Mouse (Mus musculus) adrenal gland, postnatal 14 days (tissue): ENCODE data around the gene 1700067P10Rik. TPM values are rescaled to one million over a fixed set of nuclear protein-coding genes. Genes with fewer than 3 reads are reported as not detected.

ENCODE experiments used
- DNase-seq: peaks from one replicate; pipeline ENCODE4 v3.0.0; 2021; ENCODE audit warnings: mixed read lengths
- long read RNA-seq, 2 experiments: library from polyadenylated mRNA; stranded (forward); transcript quantifications; one replicate each; pipeline ENCODE4 v2.0.0; 2021
- total RNA-seq: library from RNA; stranded (reverse); gene quantifications from 2 replicates; pipeline ENCODE4 v1.2.3, GENCODE M21; 2021

1700067P10Rik gene
- not detected in 2 replicates for total RNA-seq
- long read RNA-seq, experiment 1: 0 reads
- long read RNA-seq, experiment 2: 0 reads

- DNase-seq: no peak
Observed at GRCm38 (mm10) chr17:48089019-48089418, at the start of gene 1700067P10Rik. Gene 1700067P10Rik, plus strand, starts transcription at chr17:48089319.

GRCm38 (mm10) chr17:48041351-48042287, 47.5 kb upstream of the 1700067P10Rik start:
- DNase-seq: peak; percentile 68

DNA sequence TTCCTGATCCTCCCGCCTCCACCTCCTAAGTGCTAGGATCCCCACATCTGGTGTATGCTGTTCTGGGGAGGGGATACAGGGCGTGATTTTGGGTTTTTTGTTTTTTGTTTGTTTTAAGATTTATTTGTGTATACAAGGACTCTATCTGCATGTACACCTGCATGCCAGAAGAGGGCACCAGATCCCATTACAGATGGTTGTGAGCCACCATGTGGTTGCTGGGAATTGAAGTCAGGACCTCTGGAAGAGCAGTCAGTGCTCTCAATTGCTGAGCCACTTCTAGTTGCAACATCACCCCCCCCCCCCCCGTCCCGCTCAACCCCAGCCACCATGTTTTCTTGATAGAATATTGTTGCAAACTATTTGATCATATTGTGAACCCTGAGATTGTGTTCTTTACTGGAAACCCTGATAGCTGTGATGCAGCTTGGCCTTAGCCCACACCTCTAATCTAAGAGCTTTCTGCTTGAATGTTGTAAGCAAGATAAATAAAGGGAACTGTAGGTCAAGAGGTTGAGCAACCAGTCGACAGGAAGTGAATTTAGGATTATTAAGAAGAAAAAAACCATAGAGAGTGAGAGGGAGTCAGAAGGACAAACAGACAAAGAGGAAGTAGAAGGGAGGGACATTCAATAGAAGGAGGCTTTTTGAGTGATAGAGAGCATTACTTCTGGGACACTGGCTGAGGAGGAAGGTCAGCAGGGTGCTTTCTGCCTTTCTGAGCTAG, 45.8 kb upstream of the 1700067P10Rik start:
- no peak for DNase-seq

GRCm38 (mm10) chr17:48045631-48046030, 43.5 kb upstream of the 1700067P10Rik start:
- DNase-seq: peak; percentile 93

DNA sequence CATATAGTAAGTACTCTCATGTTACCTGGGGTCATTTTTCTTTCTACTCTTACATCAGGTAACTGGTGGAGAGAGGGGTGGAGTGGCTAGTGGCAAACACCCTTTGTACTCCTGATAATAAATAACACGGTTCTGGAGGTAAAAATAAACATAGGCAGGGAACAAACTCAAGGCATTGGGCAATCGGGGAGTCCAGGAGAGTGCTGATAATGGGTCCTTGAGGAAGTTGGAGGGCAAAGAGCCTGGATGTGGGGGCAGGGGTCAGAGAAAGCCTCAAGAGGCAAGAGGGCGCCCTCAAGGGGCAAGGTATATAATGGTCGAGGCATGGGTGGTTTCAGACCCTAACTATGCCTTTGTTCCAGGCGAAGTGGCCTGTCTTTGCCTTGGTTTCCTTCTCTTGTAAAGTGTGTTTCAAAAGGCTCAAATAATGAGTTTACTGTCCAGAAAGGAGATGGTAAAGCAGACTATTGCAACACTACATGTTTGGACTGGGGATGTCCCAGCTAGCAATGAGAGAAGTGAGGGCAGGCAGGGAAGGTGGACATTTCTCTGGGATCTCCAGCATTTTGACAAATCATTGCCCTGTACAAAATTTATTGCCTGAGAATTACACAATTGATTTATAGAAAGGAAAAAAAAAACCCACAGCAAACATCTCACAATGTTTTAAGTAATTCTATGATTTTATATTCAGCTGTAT, 37.3 kb upstream of the 1700067P10Rik start:
- DNase-seq: peak; percentile 6

GRCm38 (mm10) chr17:48052338-48053067, 36.6 kb upstream of the 1700067P10Rik start:
- DNase-seq: peak; percentile 2

DNA sequence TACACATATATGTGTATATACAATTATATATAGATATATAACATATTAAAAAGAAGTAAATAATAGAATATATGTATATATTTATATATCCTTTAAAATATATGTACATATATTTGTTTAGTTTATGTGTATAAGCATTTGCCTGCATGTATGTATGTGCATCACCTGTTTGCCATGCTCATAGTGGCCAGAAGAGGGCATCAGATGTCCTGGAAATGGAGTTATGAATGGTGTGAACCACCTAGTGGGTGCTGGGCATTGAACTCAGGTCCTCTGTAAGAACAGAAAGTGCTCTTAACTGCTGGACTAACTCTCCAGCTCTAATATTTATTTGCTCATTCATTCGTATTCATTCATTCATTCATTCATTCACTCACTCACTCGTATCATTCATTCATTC, 35.5 kb upstream of the 1700067P10Rik start:
- no peak for DNase-seq

DNA sequence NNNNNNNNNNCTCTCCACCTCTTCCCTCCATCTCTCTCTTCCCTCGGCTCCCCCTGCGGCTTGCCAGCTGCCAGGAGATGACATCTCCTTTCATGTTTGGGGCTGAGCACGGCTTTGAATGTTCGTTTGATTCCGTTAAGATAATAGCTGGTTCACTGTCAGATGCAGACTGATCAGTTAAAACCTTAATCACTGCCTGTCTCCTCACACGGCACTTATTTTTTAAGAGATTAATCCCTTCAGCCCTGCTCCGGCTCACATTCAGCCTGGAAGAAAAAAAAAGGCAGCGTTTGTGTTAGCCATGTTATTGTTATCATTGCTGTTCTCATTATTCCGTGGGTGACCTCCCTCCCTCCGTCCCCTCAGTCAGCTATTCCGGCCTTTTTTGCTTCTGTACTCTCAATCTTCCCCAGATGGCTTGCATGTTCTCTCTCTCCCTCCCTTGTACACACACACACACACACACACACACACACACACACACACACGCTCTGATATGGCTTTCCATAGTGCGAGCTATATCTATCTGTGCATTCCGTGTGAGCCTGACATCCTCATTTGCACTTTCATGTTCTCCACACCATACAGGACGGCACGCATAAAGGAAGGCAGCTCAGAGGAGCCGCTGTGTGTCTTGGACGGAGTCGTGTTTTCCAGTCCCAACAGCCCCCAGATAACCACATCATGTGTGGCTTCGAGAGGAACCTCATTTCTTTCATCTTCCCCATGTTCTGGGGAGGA, 33.9 kb upstream of the 1700067P10Rik start:
- DNase-seq: peak; percentile 1

DNA sequence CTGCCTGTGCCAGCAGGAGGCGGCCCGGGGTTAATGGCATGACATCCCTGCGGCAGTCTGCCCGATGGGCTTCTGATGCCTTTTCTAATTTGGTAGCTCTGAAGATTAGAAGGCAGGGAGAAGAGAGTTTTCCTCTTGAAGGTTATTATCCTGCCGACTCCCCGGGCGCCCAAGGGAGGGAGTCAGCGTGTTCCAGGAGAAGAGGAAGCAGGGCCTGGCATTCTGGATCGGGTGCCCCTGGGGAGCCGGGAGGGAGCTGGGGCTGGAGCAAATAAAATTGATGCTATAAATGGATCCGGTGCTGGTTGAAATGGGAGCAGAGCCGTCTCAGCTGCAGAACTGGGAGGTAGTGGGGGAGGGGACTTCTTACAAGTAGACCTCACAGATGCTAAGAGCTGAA, 31.7 kb upstream of the 1700067P10Rik start:
- peak; percentile 15 for DNase-seq

DNA sequence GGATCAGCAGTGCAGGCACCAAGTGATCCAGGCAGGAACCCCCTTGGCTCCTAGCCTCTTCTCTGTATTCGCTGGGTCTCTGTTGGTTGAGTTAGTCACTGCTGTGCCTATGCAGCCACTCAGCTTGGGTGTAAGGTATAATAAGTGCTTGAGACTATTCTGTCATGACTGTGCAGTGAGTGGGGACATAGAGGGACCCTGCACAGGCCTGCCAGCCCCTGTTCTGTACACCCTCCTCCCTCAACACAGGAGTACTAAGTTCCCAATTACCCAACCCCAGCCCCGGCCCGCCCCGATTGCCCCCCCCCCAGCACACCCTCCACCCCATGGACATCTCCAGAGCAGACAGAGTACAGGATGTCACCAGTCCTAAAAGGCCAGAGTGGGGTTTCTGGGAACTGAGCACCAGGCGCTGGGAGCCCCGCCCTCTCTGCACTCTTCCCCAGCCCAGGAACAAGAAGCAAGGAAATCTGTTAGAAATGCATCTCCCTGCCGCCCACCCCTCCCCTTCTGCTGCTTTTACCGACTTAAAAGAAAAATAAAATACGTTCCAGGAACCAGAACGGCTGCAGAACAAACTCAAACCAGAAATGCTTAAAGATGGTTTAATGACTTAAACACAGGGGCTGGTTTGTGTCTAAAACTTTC, 24.8 kb upstream of the 1700067P10Rik start:
- peak; percentile 0 for DNase-seq

GRCm38 (mm10) chr17:48065081-48065501, 24.0 kb upstream of the 1700067P10Rik start:
- peak; percentile 2 for DNase-seq

- peak; percentile 1 for DNase-seq
Observed at GRCm38 (mm10) chr17:48067083-48067614, 22.0 kb upstream of the 1700067P10Rik start.

DNA sequence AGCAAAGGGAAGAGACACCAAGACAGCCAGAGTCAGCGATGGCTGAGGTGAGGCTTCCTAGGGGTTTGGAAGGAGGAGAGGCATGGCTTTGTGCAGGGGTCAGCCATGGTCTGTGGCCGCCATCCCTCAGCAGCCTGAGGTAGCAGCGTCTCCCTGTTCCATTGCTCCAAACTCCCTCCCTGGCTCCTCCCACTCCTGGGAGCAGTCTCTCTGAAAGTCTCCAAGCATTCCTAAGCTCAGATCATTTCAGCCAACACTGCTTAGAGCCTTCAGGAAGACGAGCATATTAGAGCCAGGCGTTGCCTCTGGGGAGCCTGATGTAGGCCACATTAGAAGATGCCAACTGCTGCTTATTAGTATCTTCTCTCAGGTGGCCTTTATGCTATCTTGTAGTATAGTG, 21.4 kb upstream of the 1700067P10Rik start:
- DNase-seq: peak; percentile 2

- DNase-seq: peak; percentile 1
Observed at GRCm38 (mm10) chr17:48080626-48081025, 8.5 kb upstream of the 1700067P10Rik start.

- DNase-seq: no peak
Observed at GRCm38 (mm10) chr17:48089446-48089845, 327 bp downstream of the 1700067P10Rik start.

DNA sequence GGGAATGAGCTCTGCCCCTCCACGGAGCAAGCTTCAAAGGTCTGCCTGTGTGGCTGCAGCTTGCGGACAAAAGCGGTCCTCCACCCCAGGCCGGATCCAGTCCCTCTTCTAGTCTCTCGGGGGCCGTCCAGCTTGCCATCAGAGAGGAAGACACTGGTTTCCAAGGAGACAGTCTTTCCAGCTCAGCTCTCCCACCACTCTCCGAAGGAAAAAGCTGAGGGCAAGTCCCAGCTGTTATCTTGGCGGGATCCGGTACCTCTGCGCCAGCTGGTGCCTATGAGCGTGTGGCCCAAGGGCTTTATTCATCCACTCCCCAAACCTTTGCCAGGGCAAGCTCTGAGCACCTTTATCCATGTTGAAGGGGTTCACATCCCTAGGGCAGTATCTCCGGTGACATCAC, 1.2 kb downstream of the 1700067P10Rik start:
- no peak for DNase-seq

GRCm38 (mm10) chr17:48093286-48093817, 4.2 kb downstream of the 1700067P10Rik start:
- no peak for DNase-seq

- no peak for DNase-seq
Observed at GRCm38 (mm10) chr17:48094820-48095680, 5.9 kb downstream of the 1700067P10Rik start.

- DNase-seq: no peak
Observed at GRCm38 (mm10) chr17:48095718-48096121, 6.6 kb downstream of the 1700067P10Rik start.
